Mouse (Mus musculus): Measurements from ENCODE around the gene Arid3a.

GRCm38 (mm10) chr10:79879527-79879926 lies 47.3 kb upstream of the Arid3a start:
- TF ChIP-seq CHD2 (IDR thresholded peaks at IDR 0.05; ENCODE audit: low read depth, low read length) (no peak), HCFC1 (IDR thresholded peaks at IDR 0.05; ENCODE audit: borderline replicate concordance, insufficient read depth, low read length) (no peak)
